Mouse (Mus musculus) left cerebral cortex, adult 8-10 months (tissue): ENCODE results near the gene Anks6. TPM values are rescaled to one million over a fixed set of nuclear protein-coding genes. Genes with fewer than 3 reads are reported as not detected.
A peak's percentile ranks its signal among the peaks of the same experiment; 100 is the strongest.

Experiments
- DNase-seq, 2 experiments: peaks; one replicate each; pipeline ENCODE4 v3.0.0; 2022; ENCODE audit warnings: low spot score in 2 of 2
- total RNA-seq, 4 experiments: library from RNA; stranded (reverse); gene quantifications; 2 replicates each; pipeline ENCODE4 v1.2.4; 2022

Gene Anks6
- total RNA-seq, 4 experiments from 2014 or later, result 17.8 to 21.7 (median 19.7) TPM

GRCm38 (mm10) chr4:46990281-46991015 lies 66.8 kb downstream of the Anks6 start:
- DNase-seq, result peak in 1 of 2 experiments; percentile 36

DNA sequence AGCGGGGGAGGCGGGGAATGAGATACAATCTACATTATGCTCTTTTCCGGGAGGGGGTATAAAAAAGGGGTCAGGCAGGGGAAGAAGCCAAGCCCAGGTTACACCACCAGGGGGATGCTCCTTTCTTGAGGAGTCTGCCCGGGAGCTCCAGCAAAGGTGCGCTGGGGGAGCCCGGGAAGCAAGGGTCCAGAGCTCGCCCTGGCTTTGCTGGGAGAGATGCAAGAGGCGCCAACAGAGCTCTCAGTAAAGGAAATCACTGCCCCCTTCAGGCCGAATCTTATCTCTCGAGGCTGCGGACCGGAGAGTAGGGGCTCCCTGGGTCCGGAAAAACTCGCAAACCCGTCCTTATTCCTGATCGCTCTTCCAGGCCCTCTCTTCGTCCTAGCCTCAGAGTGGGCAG lies 67.4 kb downstream of the Anks6 start:
- peak; percentile 61 to 64 for DNase-seq

- DNase-seq, result no peak
Measured at GRCm38 (mm10) chr4:46988824-46989223, 68.4 kb downstream of the Anks6 start.

- no peak for DNase-seq
Measured at GRCm38 (mm10) chr4:46988257-46988656, 69.0 kb downstream of the Anks6 start.

- no peak for DNase-seq
Measured at GRCm38 (mm10) chr4:46987809-46988208, 69.4 kb downstream of the Anks6 start.

DNA sequence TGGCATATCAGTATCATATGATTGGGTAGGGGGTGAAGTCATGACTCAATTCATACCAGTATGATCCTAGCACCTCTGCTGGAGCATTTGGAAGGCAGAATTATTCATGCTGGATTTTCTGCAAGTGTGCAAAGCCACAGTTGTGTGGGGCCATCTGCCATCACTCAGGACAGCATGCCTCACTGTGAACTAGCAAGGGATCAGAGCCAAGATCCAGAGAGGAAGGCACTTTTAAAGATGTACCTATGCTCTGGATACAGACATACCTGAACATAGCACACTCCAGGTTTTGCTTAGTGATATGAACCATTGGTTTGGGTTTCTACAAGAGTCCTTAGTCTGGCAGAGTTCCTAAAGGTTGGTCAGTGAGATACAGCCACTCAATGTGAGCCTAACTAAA lies 71.2 kb downstream of the Anks6 start:
- no peak for DNase-seq

- DNase-seq, result peak in 1 of 2 experiments; percentile 41
Measured at GRCm38 (mm10) chr4:46982912-46983311, 74.3 kb downstream of the Anks6 start.

DNA sequence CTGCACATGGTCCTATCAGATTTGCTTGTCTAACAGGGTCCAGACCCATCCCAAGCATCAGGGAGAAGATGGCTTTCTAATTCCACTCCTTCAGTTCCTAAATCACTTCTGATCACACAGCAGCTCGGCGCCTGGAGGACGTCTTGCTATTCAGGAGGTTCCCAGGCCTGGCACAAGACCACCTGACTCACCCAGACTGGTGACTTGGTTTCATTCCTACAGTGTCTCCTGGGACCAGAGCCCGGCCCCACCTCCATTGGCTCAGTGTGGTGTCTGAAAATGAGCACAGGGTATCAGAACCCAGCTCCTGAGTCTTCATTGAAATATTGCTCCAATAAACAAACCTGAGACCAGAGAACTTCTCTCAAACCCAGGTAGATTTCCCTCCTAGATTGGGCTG lies 75.1 kb downstream of the Anks6 start:
- DNase-seq, result peak in 1 of 2 experiments; percentile 57

- DNase-seq, result no peak
Measured at GRCm38 (mm10) chr4:46978371-46978770, 78.9 kb downstream of the Anks6 start.

DNA sequence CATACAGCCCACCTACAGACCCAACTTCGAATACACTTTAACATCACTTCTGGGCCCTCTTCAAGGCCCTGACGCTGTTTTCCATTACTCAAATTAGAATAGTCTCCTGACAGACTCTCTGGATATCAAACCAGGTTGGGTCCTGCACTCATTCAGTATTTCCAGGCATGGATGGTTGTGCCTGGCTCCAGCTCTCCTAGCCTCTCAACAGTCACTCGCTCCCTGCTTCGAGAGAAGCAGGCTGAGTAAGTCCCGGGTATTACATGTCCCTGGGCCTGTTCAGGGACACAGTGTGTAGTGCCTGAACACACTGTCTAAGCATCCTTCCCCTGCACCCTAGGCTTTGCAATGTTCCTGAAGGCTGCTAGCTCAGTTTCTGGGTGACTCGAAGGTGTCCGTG lies 80.1 kb downstream of the Anks6 start:
- DNase-seq, result no peak

DNA sequence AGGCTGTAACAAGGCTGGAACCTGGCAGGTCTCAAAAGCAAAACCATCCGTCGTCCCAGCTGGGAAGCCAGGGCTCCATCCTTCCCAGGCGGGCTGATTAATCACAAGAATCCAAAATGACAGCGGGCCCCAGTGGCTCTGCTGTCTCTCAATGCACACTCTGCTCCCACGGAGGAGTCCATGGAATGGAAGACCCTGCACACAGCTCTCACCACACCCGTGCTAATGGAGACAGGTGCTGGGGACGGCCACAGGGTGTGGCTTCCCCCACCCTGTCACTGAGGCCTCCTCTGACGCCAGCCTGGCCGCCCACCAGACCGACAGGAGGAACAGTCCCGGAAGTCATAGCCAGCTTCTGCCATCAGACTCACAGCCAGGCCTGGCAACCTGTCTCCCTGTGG lies 80.6 kb downstream of the Anks6 start:
- DNase-seq, result no peak

- DNase-seq, result no peak
Measured at GRCm38 (mm10) chr4:46973322-46973721, 83.9 kb downstream of the Anks6 start.

GRCm38 (mm10) chr4:46967981-46968380 lies 89.2 kb downstream of the Anks6 start:
- DNase-seq, result no peak

DNA sequence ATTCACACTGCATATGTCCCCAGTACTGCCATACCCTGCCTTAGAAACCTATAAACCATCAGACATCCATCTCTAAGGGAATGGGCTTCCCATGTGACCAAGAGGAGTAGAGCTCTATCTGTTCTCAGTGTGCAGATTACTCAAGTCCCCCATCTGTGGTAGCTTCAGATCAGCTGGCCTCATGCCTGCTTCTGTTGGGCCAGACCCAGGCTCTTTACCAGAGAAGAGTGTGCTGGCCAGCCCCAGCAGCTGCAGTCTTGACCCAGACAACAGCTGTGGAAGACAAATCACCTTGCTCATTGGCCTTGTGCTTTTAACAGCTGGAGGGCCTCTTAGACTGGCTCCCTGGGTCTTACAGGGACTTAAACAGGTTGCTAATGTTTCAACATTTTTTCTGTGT lies 90.7 kb downstream of the Anks6 start:
- DNase-seq, result no peak

Other genes with a start within 250 kb of the Anks6 start
- 100 to 1,000 TPM; 198 to 214 (median 210) TPM for gene Gabbr2, start 65.6 kb downstream of the Anks6 start, total RNA-seq
- gene Galnt12, start 34.5 kb upstream of the Anks6 start, total RNA-seq, result 1 to 10 TPM in 2 of 4 experiments, under 1 TPM in 2; 0.78 to 1.5 (median 1.0) TPM
- 10 to 100 TPM in 1 of 4 experiments, 1 to 10 TPM in 3; 3.8 to 13.3 (median 5.9) TPM for gene Col15a1, start 150.7 kb upstream of the Anks6 start, total RNA-seq